Mouse (Mus musculus): ENCODE data around the gene Mreg. TPM values are rescaled to one million over a fixed set of nuclear protein-coding genes. Genes with fewer than 3 reads are reported as not detected.
A peak's percentile ranks its signal among the peaks of the same experiment; 100 is the strongest.

The Mreg gene
- polyA plus RNA-seq, 1 experiment from 2014 or later, result 1.7 TPM

DNA sequence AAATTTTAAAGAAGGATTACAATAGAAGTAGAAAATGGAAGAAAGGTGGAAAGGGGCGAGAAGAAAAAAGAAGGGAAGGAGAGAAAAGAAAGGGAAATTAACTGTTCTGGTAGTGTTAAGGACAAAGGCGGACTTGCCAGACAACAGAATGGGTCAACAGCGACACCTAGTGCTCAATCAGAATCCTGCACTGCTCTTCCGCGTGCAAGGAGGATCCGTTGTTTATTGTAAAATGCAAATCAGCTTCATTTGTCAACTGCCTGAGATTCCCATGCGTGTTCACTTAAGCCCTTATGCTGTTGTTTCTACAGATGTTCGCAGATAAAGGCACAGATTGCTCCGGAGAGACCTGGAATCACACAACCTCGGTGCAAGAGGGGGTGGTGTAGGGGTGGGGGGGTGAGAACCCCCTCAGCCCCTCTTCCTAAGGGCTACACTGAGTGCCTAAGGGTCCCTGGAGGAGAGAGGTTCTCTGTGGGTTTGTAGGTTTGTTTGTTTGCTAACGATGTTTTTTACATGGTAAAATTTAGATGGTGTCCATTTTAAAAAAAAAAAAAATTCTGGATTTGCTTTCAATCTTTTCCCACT, 70.1 kb downstream of the Mreg start:
- H3K4me3 ChIP-seq, result peak overlapping the region; percentile 20; the same call in 1 of the 2 replicates
- no peaks in the 10 kb centered on the region for H3K27me3 ChIP-seq (replicated peaks)
- ATAC-seq (replicated peaks), result peak; percentile 86
- WGBS, result 5% methylated on average over 11 of the region's 11 CpGs
- H3K4me1 ChIP-seq, result peaks cover 3% of the 10 kb centered on the region; the same call in 1 of the 2 replicates
- no peaks in the 10 kb centered on the region for H3K36me3 ChIP-seq (replicated peaks)
- no peak overlapping the region for H3K27ac ChIP-seq
- H3K4me2 ChIP-seq, result peak overlapping the region; percentile 42
- H3K9me3 ChIP-seq, result no peaks in the 10 kb centered on the region
- H3K9ac ChIP-seq, result peak overlapping the region; percentile 21; the same call in 1 of the 2 replicates

DNA sequence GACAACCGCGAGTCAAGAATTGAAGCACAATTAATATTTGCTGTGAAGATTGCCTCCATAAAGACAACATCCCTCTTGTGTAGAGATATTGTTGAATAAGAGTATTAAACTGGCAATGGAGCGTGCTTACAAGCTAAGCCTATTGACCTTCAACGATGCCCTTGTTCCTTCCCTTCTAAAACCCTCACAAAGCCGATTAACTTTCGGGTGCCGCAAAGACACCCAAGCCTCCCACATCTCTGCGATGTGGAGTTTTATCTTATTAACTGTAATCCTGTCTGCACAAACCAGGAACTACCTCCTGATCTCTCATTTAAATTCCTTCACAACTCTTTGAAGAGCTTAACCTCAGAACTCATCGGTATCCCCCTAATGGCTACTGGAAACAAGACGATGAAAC, 76.0 kb downstream of the Mreg start:
- Histone ChIP-seq H3K4me1 (no peaks in the 10 kb centered on the region), H3K9me3 (0 out of 2 replicates have a peak, but pooled peaks cover 3% of the 10 kb centered on the region), H3K4me2 (no peak overlapping the region), H3K27me3 (replicated peaks) (no peaks in the 10 kb centered on the region), H3K27ac (no peak overlapping the region), H3K36me3 (replicated peaks) (no peaks in the 10 kb centered on the region), H3K9ac (no peak overlapping the region), H3K4me3 (no peak overlapping the region)
- WGBS, result 83% methylated on average over 10 of the region's 10 CpGs
- ATAC-seq (replicated peaks), result no peak

DNA sequence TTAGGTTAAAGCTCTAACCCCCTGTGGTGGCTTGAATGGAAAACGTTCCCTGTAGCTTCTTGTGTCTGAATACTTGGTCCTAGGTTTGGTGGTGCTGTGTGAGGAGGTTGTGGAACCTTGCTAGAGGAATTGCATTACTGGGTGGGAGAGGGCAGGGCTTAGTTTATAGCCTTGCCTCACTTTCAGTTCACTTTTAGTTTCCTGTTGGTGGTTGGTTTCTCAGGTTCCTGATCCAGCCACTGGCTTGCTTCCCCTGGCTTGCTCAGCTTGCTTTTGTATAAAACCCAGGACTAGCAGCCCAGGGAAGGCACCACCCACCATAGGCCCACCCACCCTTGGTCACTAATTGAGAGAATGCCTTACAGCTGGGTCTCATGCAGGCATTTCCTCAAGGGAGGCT, 77.6 kb downstream of the Mreg start:
- H3K36me3 ChIP-seq (replicated peaks), result no peaks in the 10 kb centered on the region
- ATAC-seq (replicated peaks), result no peak
- H3K27me3 ChIP-seq (replicated peaks), result no peaks in the 10 kb centered on the region
- H3K4me1 ChIP-seq, result no peaks in the 10 kb centered on the region
- no peak overlapping the region for H3K27ac ChIP-seq
- 59% methylated on average over 1 of the region's 1 CpGs for WGBS
- no peak overlapping the region for H3K9ac ChIP-seq
- no peak overlapping the region for H3K4me3 ChIP-seq
- no peak overlapping the region for H3K4me2 ChIP-seq
- 0 out of 2 replicates have a peak, but pooled peaks cover 3% of the 10 kb centered on the region for H3K9me3 ChIP-seq

DNA sequence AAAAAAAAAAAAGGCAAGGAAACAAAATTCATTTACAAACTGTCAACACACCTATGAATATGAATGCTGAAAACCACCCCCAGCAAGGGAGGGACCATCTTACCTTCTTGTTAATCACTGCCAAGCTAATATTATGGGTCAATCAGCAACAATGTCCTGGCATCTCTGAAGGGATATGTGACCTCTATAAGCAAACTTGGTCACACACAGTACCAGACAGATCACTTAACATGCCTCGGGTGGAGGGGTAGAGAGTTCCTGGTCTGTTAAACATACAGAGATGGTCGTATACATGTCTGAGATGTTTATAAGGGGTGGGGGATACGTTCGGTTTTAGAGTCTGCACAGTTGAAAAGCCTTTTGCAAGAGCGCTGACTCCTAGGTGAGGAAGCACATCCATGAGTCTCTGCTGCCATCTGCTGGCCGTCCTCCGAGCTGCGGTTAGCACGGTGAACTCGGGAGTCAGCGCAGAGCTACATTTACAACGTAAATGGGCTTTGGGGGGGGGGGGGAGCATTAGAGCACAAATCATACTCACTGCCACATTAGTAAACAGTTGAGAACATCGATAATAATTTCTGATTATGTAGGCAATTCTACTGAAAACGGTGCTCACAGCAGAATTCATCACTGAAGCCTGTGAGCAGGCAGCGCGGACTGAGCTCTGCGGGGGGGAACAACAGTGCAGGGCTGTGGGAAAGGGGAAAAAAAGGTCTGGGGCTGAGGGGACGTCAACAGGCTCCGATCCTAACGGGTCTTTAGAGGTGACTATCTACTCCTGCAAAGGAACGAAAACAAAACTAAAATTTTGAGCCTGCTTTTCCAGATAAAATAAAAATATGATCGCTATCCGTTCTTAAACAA, 88.4 kb downstream of the Mreg start:
- Histone ChIP-seq H3K27ac (no peak overlapping the region), H3K4me1 (peaks cover 3% of the 10 kb centered on the region), H3K4me3 (peak overlapping the region; percentile 21), H3K36me3 (replicated peaks) (no peaks in the 10 kb centered on the region), H3K9me3 (no peaks in the 10 kb centered on the region), H3K4me2 (peak overlapping the region; percentile 38), H3K9ac (no peak overlapping the region), H3K27me3 (replicated peaks) (no peaks in the 10 kb centered on the region)
- 27% methylated on average over 23 of the region's 23 CpGs for WGBS
- peak; percentile 90 for ATAC-seq (replicated peaks)

DNA sequence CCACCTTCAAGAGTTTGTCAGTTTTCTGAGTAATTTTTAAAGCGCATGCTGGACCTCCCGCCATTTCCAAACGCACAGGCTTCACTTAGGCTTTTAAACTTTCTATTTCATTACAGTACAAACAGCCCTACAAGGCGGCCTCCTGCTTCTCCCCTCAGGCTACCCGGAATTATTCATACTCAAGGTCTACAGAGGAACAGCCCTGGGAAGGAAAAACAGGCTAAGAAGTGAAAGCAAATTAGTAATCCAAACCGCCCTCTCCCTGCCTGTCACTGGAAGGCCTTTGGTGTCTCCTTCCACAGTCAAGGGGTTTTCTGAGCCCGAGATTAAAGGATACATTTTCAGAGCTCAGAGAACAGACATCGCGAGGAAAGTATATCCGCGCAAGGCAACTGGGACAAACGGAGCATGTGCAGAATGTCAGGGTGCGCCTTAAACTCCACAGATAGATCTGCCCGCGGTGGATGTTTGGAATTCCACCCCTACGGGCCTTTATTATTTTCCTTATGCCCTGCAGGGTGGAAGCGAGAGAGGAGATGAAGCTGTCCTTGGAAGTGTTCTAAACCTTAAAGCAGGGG, 90.4 kb downstream of the Mreg start:
- Histone ChIP-seq H3K9ac (no peak overlapping the region), H3K4me3 (no peak overlapping the region), H3K4me1 (peaks cover 3% of the 10 kb centered on the region), H3K36me3 (replicated peaks) (no peaks in the 10 kb centered on the region), H3K27ac (no peak overlapping the region), H3K9me3 (no peaks in the 10 kb centered on the region), H3K27me3 (replicated peaks) (no peaks in the 10 kb centered on the region), H3K4me2 (no peak overlapping the region)
- 76% methylated on average over 17 of the region's 17 CpGs for WGBS
- ATAC-seq (replicated peaks), result peak; percentile 66

DNA sequence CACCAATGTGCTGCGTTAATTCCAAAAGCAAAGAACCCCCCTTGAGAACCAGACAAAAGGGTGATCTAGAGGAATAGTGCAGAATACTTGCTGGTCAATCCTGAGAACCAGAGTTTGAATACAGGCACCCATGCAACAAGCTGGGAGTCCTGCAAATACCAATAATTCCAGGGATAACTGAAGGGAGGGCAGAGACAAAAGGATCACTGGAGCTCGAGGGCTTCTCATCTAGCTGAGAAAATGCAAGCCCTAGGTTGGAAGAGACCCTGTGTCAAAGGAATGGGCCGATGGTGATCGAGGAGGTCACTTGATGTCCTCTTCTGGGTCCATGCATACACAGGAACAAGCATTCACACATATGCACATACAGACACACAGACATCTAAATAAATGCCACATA, 92.1 kb downstream of the Mreg start:
- 57% methylated on average over 4 of the region's 4 CpGs for WGBS
- no peak overlapping the region for H3K4me3 ChIP-seq
- ATAC-seq (replicated peaks), result no peak

DNA sequence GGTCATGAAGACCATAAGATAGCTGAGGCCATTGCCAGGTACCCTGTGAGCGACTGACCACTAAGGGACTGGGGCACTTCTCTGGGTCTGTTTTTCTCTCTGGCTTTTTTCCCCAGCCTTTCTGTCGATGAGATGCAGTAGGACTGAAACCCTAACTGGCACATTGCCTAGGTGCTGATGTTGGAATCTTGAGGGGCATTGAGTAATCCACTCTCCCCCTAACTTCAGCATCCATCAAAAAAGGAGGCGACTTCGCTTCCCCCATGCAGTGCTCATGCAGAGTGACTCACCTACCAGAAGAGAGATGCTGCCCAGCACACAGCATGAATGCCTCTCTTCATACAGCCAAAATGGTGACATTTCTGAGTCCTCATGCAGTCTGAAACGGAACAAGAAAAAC, 97.9 kb downstream of the Mreg start:
- 89% methylated on average over 5 of the region's 5 CpGs for WGBS
- H3K4me1 ChIP-seq, result no peaks in the 10 kb centered on the region
- no peak for ATAC-seq (replicated peaks)
- no peaks in the 10 kb centered on the region for H3K27me3 ChIP-seq (replicated peaks)
- H3K27ac ChIP-seq, result no peak overlapping the region
- no peak overlapping the region for H3K4me2 ChIP-seq
- H3K4me3 ChIP-seq, result no peak overlapping the region
- H3K36me3 ChIP-seq (replicated peaks), result no peaks in the 10 kb centered on the region
- H3K9me3 ChIP-seq, result no peaks in the 10 kb centered on the region
- no peak overlapping the region for H3K9ac ChIP-seq

More for the DNA sequence above, 92.1 kb downstream of the Mreg start:
- no peaks in the 10 kb centered on the region for H3K36me3 ChIP-seq (replicated peaks)
- no peak overlapping the region for H3K4me2 ChIP-seq
- no peak overlapping the region for H3K27ac ChIP-seq
- H3K4me1 ChIP-seq, result peaks cover 3% of the 10 kb centered on the region
- H3K9ac ChIP-seq, result no peak overlapping the region
- no peaks in the 10 kb centered on the region for H3K9me3 ChIP-seq
- H3K27me3 ChIP-seq (replicated peaks), result no peaks in the 10 kb centered on the region

Other genes starting within 250 kb of the Mreg start
- 5.7 and 5.8 TPM in 2 replicates for gene Pecr, start 72.0 kb upstream of the Mreg start, polyA plus RNA-seq (2015; fragmentation: Nextera tagmentation; extraction: Ambion mirVana)
- gene Tmem169, start 72.1 kb upstream of the Mreg start, polyA plus RNA-seq (2015; fragmentation: Nextera tagmentation; extraction: Ambion mirVana), result 37.8 and 41.1 TPM in 2 replicates
- 15.4 and 16.1 TPM in 2 replicates for gene Xrcc5, start 95.1 kb upstream of the Mreg start, polyA plus RNA-seq (2015; fragmentation: Nextera tagmentation; extraction: Ambion mirVana)